Mouse (Mus musculus) midbrain, embryonic 10.5 days (tissue): ENCODE results near the gene Stxbp1. TPM values are rescaled to one million over a fixed set of nuclear protein-coding genes. Genes with fewer than 3 reads are reported as not detected.

Experiments
- DNase-seq: peaks from one replicate; pipeline ENCODE4 v3.0.0-alpha.2; 2017; ENCODE audit warnings: low spot score
- H3K27ac ChIP-seq: fragments of 300-500 bp; sonication (generic); replicated peaks from 2 replicates; pipeline ENCODE4 v1.5.1; 2016; ENCODE audit warnings: mild to moderate bottlenecking
- H3K27me3 ChIP-seq: fragments of 300-500 bp; sonication (generic); 2 replicates; pipeline ENCODE4 v1.6.1; 2016; ENCODE audit warnings: low read depth, mild to moderate bottlenecking; ENCODE audit not compliant: poor library complexity, severe bottlenecking
- H3K36me3 ChIP-seq: fragments of 300-500 bp; sonication (generic); 2 replicates; pipeline ENCODE4 v1.6.1; 2016; ENCODE audit warnings: mild to moderate bottlenecking, moderate library complexity
- H3K4me1 ChIP-seq: fragments of 300-500 bp; sonication (generic); 2 replicates; pipeline ENCODE4 v1.6.1; 2016
- H3K4me3 ChIP-seq: fragments of 300-500 bp; sonication (generic); 2 replicates; pipeline ENCODE4 v1.5.1; 2016; ENCODE audit warnings: mild to moderate bottlenecking, moderate library complexity
- H3K9me3 ChIP-seq: fragments of 300-500 bp; sonication (generic); replicated peaks from 2 replicates; pipeline ENCODE4 v1.6.1; 2016; ENCODE audit warnings: mild to moderate bottlenecking
- WGBS: fragments of 180-500 bp; shearing (Covaris S2); methylation state at CpG from one replicate; pipeline ENCODE4 v1.1.7; 2016; 5-methylcytosine and 5-hydroxymethylcytosine counted together
- polyA plus RNA-seq: library from polyadenylated mRNA; unstranded; fragments of >200 nt; fragmentation: Nextera tagmentation; extraction: Ambion mirVana; gene quantifications from 2 replicates; pipeline ENCODE4 v1.2.1, GENCODE M21; 2016

Gene Stxbp1
- polyA plus RNA-seq, result 31.4 and 45.6 TPM in 2 replicates

GRCm38 (mm10) chr2:32846805-32847467 is at the start of gene Stxbp1:
Stxbp1 (minus strand) TSS chr2:32847245.
- Histone ChIP-seq H3K36me3 (peaks cover 2% of the 10 kb centered on the region; the same call in 1 of the 2 replicates), H3K4me3 (peak within 1 kb of the TSS; percentile 73), H3K27ac (peak within 1 kb of the TSS; percentile 89), H3K4me1 (peaks cover 21% of the 10 kb centered on the region), H3K9me3 (no peaks in the 10 kb centered on the region), H3K27me3 (peaks cover 22% of the 10 kb centered on the region)
- DNase-seq, result peak; percentile 91
- under 1% methylated on average over 77 of the region's 78 CpGs for WGBS

- H3K36me3 ChIP-seq, result 0 out of 2 replicates have a peak, but pooled peaks cover 3% of the 10 kb centered on the region
- H3K27ac ChIP-seq, result no peak overlapping the region
- H3K9me3 ChIP-seq, result no peaks in the 10 kb centered on the region
- DNase-seq, result no peak
- 51% methylated on average over 10 of the region's 10 CpGs for WGBS
- H3K4me1 ChIP-seq, result peaks cover 24% of the 10 kb centered on the region
- no peaks in the 10 kb centered on the region for H3K27me3 ChIP-seq
- no peak overlapping the region for H3K4me3 ChIP-seq
Observed at GRCm38 (mm10) chr2:32896507-32897147, 49.6 kb upstream of the Stxbp1 start.

- DNase-seq, result no peak
- 39% methylated on average over 8 of the region's 8 CpGs for WGBS
- Histone ChIP-seq H3K27me3 (no peaks in the 10 kb centered on the region), H3K36me3 (0 out of 2 replicates have a peak, but pooled peaks cover 3% of the 10 kb centered on the region), H3K27ac (peak overlapping the region; percentile 57), H3K9me3 (no peaks in the 10 kb centered on the region), H3K4me1 (peaks cover 32% of the 10 kb centered on the region), H3K4me3 (no peak overlapping the region)
Observed at GRCm38 (mm10) chr2:32895606-32896106, 48.6 kb upstream of the Stxbp1 start.

GRCm38 (mm10) chr2:32894097-32894496 is 47.1 kb upstream of the Stxbp1 start:
- WGBS, result 82% methylated on average over 2 of the region's 2 CpGs
- H3K4me1 ChIP-seq, result peaks cover 32% of the 10 kb centered on the region

GRCm38 (mm10) chr2:32892490-32892889 is 45.4 kb upstream of the Stxbp1 start:
- Histone ChIP-seq H3K9me3 (no peaks in the 10 kb centered on the region), H3K4me1 (peaks cover 42% of the 10 kb centered on the region), H3K4me3 (no peak overlapping the region), H3K27me3 (no peaks in the 10 kb centered on the region), H3K36me3 (0 out of 2 replicates have a peak, but pooled peaks cover 3% of the 10 kb centered on the region), H3K27ac (no peak overlapping the region)
- no peak for DNase-seq
- WGBS, result 89% methylated on average over 14 of the region's 14 CpGs

More at GRCm38 (mm10) chr2:32894097-32894496, 47.1 kb upstream of the Stxbp1 start:
- Histone ChIP-seq H3K27me3 (no peaks in the 10 kb centered on the region), H3K9me3 (no peaks in the 10 kb centered on the region), H3K4me3 (no peak overlapping the region), H3K36me3 (0 out of 2 replicates have a peak, but pooled peaks cover 3% of the 10 kb centered on the region), H3K27ac (no peak overlapping the region)
- DNase-seq, result no peak

- H3K27ac ChIP-seq, result no peak overlapping the region
- H3K27me3 ChIP-seq, result no peaks in the 10 kb centered on the region
- H3K36me3 ChIP-seq, result 0 out of 2 replicates have a peak, but pooled peaks cover 3% of the 10 kb centered on the region
- H3K4me1 ChIP-seq, result peaks cover 39% of the 10 kb centered on the region
- no peak for DNase-seq
- no peaks in the 10 kb centered on the region for H3K9me3 ChIP-seq
- H3K4me3 ChIP-seq, result no peak overlapping the region
- 79% methylated on average over 9 of the region's 9 CpGs for WGBS
Observed at GRCm38 (mm10) chr2:32891278-32891677, 44.2 kb upstream of the Stxbp1 start.

GRCm38 (mm10) chr2:32890280-32890679 is 43.2 kb upstream of the Stxbp1 start:
- WGBS, result 88% methylated on average over 3 of the region's 3 CpGs

GRCm38 (mm10) chr2:32888551-32888950 is 41.5 kb upstream of the Stxbp1 start:
- DNase-seq, result no peak
- H3K27me3 ChIP-seq, result no peaks in the 10 kb centered on the region
- 0 out of 2 replicates have a peak, but pooled peaks cover 3% of the 10 kb centered on the region for H3K36me3 ChIP-seq
- peak overlapping the region; percentile 67 for H3K27ac ChIP-seq
- H3K4me3 ChIP-seq, result no peak overlapping the region
- 42% methylated on average over 3 of the region's 3 CpGs for WGBS
- peaks cover 42% of the 10 kb centered on the region for H3K4me1 ChIP-seq
- no peaks in the 10 kb centered on the region for H3K9me3 ChIP-seq

More at GRCm38 (mm10) chr2:32890280-32890679, 43.2 kb upstream of the Stxbp1 start:
- no peaks in the 10 kb centered on the region for H3K27me3 ChIP-seq
- 0 out of 2 replicates have a peak, but pooled peaks cover 3% of the 10 kb centered on the region for H3K36me3 ChIP-seq
- peaks cover 29% of the 10 kb centered on the region for H3K4me1 ChIP-seq
- DNase-seq, result no peak
- no peak overlapping the region for H3K4me3 ChIP-seq
- no peak overlapping the region for H3K27ac ChIP-seq
- no peaks in the 10 kb centered on the region for H3K9me3 ChIP-seq

GRCm38 (mm10) chr2:32888029-32888428 is 41.0 kb upstream of the Stxbp1 start:
- Histone ChIP-seq H3K36me3 (0 out of 2 replicates have a peak, but pooled peaks cover 3% of the 10 kb centered on the region), H3K27ac (peak overlapping the region; percentile 67), H3K27me3 (no peaks in the 10 kb centered on the region), H3K4me3 (no peak overlapping the region), H3K9me3 (no peaks in the 10 kb centered on the region), H3K4me1 (peaks cover 42% of the 10 kb centered on the region)
- no peak for DNase-seq
- WGBS, result 47% methylated on average over 9 of the region's 9 CpGs

- no peaks in the 10 kb centered on the region for H3K9me3 ChIP-seq
- no peaks in the 10 kb centered on the region for H3K27me3 ChIP-seq
- 45% methylated on average over 7 of the region's 7 CpGs for WGBS
- H3K4me1 ChIP-seq, result peaks cover 63% of the 10 kb centered on the region
- no peak for DNase-seq
- no peak overlapping the region for H3K4me3 ChIP-seq
- H3K36me3 ChIP-seq, result no peaks in the 10 kb centered on the region
- H3K27ac ChIP-seq, result peak overlapping the region; percentile 55; the same call in 1 of the 2 replicates
Observed at GRCm38 (mm10) chr2:32884745-32885144, 37.7 kb upstream of the Stxbp1 start.

- DNase-seq, result no peak
- Histone ChIP-seq H3K27ac (peak overlapping the region; percentile 33), H3K4me1 (peaks cover 68% of the 10 kb centered on the region), H3K4me3 (no peak overlapping the region), H3K9me3 (no peaks in the 10 kb centered on the region), H3K27me3 (peaks cover 12% of the 10 kb centered on the region; the same call in 1 of the 2 replicates), H3K36me3 (no peaks in the 10 kb centered on the region)
- 62% methylated on average over 17 of the region's 21 CpGs for WGBS
Observed at GRCm38 (mm10) chr2:32882283-32883043, 35.4 kb upstream of the Stxbp1 start.

- WGBS, result 60% methylated on average over 3 of the region's 3 CpGs
- Histone ChIP-seq H3K4me1 (peaks cover 73% of the 10 kb centered on the region), H3K9me3 (no peaks in the 10 kb centered on the region), H3K4me3 (no peak overlapping the region), H3K27me3 (peaks cover 19% of the 10 kb centered on the region), H3K27ac (peak overlapping the region; percentile 78), H3K36me3 (no peaks in the 10 kb centered on the region)
- no peak for DNase-seq
Observed at GRCm38 (mm10) chr2:32881723-32882122, 34.7 kb upstream of the Stxbp1 start.
